Mouse (Mus musculus) thymus, adult 2 months (tissue): ENCODE measurements at regions not wholly inside any gene's neighbourhood (a gene's known extent, or its start where the extent isn't known, plus 50 kb on each side); places are given as distances from the start of the nearest gene placed in this dataset.

Source experiments
- CTCF ChIP-seq: fragments of 200-500 bp; IDR thresholded peaks from 2 replicates; pipeline ENCODE4 v1.5.1; 2012; ENCODE audit warnings: mild to moderate bottlenecking, control low read depth, low read length, moderate library complexity, borderline replicate concordance; ENCODE audit not compliant: control insufficient read depth, poor library complexity, insufficient read depth; ENCODE audit errors: extremely low read depth
- POLR2A ChIP-seq: fragments of 200-500 bp; IDR thresholded peaks from 2 replicates; pipeline ENCODE4 v1.6.1; 2012; ENCODE audit warnings: mild to moderate bottlenecking, low read length, control low read depth, moderate library complexity; ENCODE audit not compliant: control insufficient read depth, poor library complexity, insufficient read depth; ENCODE audit errors: extremely low read depth

DNA sequence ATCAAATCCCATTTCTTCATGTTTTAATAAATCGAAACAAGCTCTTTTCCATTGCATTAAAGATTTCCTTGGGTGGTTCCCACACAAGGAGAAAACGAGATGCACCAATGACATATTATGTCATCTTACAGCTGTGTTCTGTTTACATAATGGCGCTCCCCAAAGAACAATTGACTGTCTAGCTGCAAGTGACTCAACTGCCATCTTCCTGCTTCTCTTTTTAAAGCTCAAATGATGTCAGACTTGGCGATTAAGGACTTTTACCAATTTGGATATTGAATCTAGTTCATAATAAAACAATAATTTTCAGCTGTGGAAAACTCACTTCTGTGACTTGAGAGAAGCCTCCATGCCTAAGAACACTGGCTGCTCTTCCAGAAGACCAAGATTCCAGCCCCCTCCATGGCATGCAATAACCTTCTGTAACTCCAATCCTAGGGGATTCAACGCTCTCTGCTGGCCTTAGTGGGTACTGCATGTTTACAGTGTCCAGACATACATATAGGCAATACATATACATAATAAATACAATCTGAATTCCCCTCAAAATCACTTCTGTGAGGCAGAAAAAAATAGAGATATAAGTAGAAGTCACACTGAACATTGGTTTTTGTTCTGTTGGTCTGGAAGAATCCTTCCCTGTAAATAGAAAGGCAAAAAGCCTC is 318.7 kb downstream of the Rnd3 start:
- TF ChIP-seq CTCF = no peak
- TF ChIP-seq POLR2A = no peak
